Mouse (Mus musculus): ENCODE measurements around the gene Cmss1.

DNA sequence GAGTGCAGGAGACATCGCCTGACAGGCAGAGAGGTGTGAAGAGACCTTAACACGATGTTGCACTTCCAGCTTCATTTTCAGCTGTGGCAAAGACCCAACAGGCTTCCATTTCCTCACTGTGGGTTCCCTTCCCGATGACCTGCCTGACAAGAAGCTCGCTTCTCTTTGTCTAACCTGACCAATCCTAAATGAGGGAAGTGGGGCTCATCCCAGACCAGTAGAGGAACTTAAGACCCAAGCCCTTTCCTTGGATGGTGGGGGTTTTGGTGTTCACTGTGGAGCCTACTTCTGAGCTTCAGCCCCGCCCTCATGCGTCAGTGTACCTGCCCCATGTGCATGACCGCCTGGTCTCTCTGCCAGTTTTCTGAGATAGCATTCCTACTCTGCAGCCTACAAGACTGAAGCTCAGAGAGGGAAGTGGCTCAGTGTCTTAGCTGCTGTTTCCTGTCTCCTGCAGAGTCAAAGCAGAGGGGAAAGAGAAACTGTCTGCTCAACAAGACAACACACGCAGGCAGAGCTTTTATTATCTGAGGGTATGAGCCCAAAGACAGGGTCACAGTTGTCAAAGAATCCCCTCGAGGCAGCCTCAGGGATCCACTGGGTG is 305.1 kb downstream of the Cmss1 start:
- TF ChIP-seq POLR2A (IDR thresholded peaks at IDR 0.05; ENCODE audit: extremely low read depth, insufficient read depth, low read length) (no peak), CTCF (IDR thresholded peaks at IDR 0.05; ENCODE audit: low read depth, low read length) (no peak)
